Mouse (Mus musculus) myocyte (in vitro differentiated cells): Measurements from ENCODE around the gene Slc30a1.

Source experiments
- CEBPB ChIP-seq: IDR thresholded peaks from 2 replicates; pipeline ENCODE4 v1.6.1; 2011; ENCODE audit warnings: mild to moderate bottlenecking, moderate library complexity; ENCODE audit not compliant: poor library complexity, insufficient read depth, severe bottlenecking
- E2F4 ChIP-seq: IDR thresholded peaks from one replicate; pipeline ENCODE4 v1.6.1; 2011; ENCODE audit warnings: mild to moderate bottlenecking, control low read depth, moderate library complexity; ENCODE audit not compliant: insufficient read depth
- MAX ChIP-seq: IDR thresholded peaks from one replicate; pipeline ENCODE4 v1.6.1; 2011; ENCODE audit warnings: low read depth, mild to moderate bottlenecking, control low read depth
- MYOD1 ChIP-seq, 3 experiments: IDR thresholded peaks; one replicate each; pipeline ENCODE4 v1.6.1; 2011; ENCODE audit warnings: control low read depth in 2 of 3, low read depth in 2 of 3, mild to moderate bottlenecking in 2 of 3, moderate library complexity in 1 of 3; ENCODE audit not compliant: insufficient read length in 2 of 3, control insufficient read depth in 1 of 3
- POLR2A ChIP-seq: IDR thresholded peaks from one replicate; pipeline ENCODE4 v1.6.1; 2011; ENCODE audit warnings: low read depth, mild to moderate bottlenecking, control low read depth, moderate library complexity; ENCODE audit not compliant: insufficient read length
- POLR2AphosphoS2 ChIP-seq: IDR thresholded peaks from one replicate; pipeline ENCODE4 v1.6.1; 2011; ENCODE audit warnings: low read depth, control low read depth; ENCODE audit not compliant: insufficient read length
- REST ChIP-seq: IDR thresholded peaks from one replicate; pipeline ENCODE4 v1.6.1; 2011; ENCODE audit warnings: mild to moderate bottlenecking, control low read depth, moderate library complexity; ENCODE audit not compliant: insufficient read depth, insufficient read length
- SRF ChIP-seq: IDR thresholded peaks from one replicate; pipeline ENCODE4 v1.6.1; 2011; ENCODE audit warnings: low read depth; ENCODE audit not compliant: control insufficient read depth, insufficient read length
- TCF12 ChIP-seq: IDR thresholded peaks from one replicate; pipeline ENCODE4 v1.6.1; 2011; ENCODE audit warnings: mild to moderate bottlenecking, control low read depth; ENCODE audit not compliant: poor library complexity, insufficient read depth, severe bottlenecking
- TCF3 ChIP-seq: IDR thresholded peaks from one replicate; pipeline ENCODE4 v1.6.1; 2011; ENCODE audit warnings: low read depth, control low read depth; ENCODE audit not compliant: insufficient read length
- USF1 ChIP-seq: IDR thresholded peaks from one replicate; pipeline ENCODE4 v1.6.1; 2011; ENCODE audit warnings: low read depth, mild to moderate bottlenecking, control low read depth, moderate library complexity

GRCm38 (mm10) chr1:191932986-191933632, 26.5 kb downstream of the Slc30a1 start:
- TF ChIP-seq POLR2A, result no peak
- no peak for TF ChIP-seq MAX
- no peak for TF ChIP-seq TCF12
- TF ChIP-seq MYOD1 (IDR thresholded peaks at IDR 0.05; ENCODE audit: control insufficient read depth in 1 of 3, insufficient read length in 2 of 3, low read depth in 2 of 3), result no peak
- TF ChIP-seq TCF3, result no peak
- no peak for TF ChIP-seq CEBPB
- TF ChIP-seq REST, result no peak
- no peak for TF ChIP-seq POLR2AphosphoS2
- TF ChIP-seq USF1, result no peak
- TF ChIP-seq E2F4, result no peak
- no peak for TF ChIP-seq SRF
